Comparison of ENCODE assay signal across 32 mouse cellular contexts in genomic region chr6:81941718-81942117, GRCm38 (mm10).
"Had no signal": no experiment of that assay in that cellular context is flagged by ENCODE, and none has a peak within 500 bp of the region (broad histone marks: within the 10 kb centered on the region; RNA-seq: fewer than 3 reads in every experiment).

No protein-coding gene starts in this region.

- H3K4me3 ChIP-seq: limb, embryonic 10.5 days; limb, embryonic 12.5 days; limb, embryonic 13.5 days; limb, embryonic 15.5 days; liver, embryonic 12.5 days; liver, embryonic 13.5 days; liver, embryonic 15.5 days; lung, embryonic 15.5 days; megakaryocyte, embryonic 14.5 days; midbrain, embryonic 10.5 days; midbrain, embryonic 12.5 days; midbrain, embryonic 13.5 days; midbrain, embryonic 15.5 days; myocyte; neural tube, embryonic 12.5 days had no signal

- H3K4me2 ChIP-seq: limb, embryonic 12.5 days; limb, embryonic 13.5 days; limb, embryonic 15.5 days; liver, embryonic 11.5 days; liver, embryonic 12.5 days; liver, embryonic 13.5 days; liver, embryonic 15.5 days; lung, embryonic 14.5 days; lung, embryonic 15.5 days; midbrain, embryonic 11.5 days; midbrain, embryonic 12.5 days; midbrain, embryonic 13.5 days; midbrain, embryonic 15.5 days; neural tube, embryonic 12.5 days had no signal

- H3K4me1 ChIP-seq: limb, embryonic 10.5 days; limb, embryonic 12.5 days; limb, embryonic 13.5 days; limb, embryonic 15.5 days; liver, embryonic 12.5 days; liver, embryonic 13.5 days; liver, embryonic 15.5 days; lung, embryonic 15.5 days; midbrain, embryonic 10.5 days; midbrain, embryonic 12.5 days; midbrain, embryonic 13.5 days; midbrain, embryonic 15.5 days; neural tube, embryonic 12.5 days had no signal

- ATAC-seq: liver, embryonic 12.5 days; liver, postnatal 0 days; lung, postnatal 0 days; midbrain, embryonic 13.5 days; midbrain, embryonic 15.5 days; midbrain, embryonic 16.5 days had no signal

- DNase-seq: left cerebral cortex, postnatal 4 days; liver; liver, embryonic 13.5 days; liver, postnatal 0 days; lung, adult 18-20 months; lung, adult 2 months; lung, embryonic 14.5 days; lung, postnatal 10 days; lung, postnatal 14 days; lung, postnatal 36 days; lung, postnatal 4 days; midbrain, embryonic 14.5 days had no signal

- H3K9ac ChIP-seq: limb, embryonic 12.5 days; limb, embryonic 13.5 days; limb, embryonic 15.5 days; liver, embryonic 12.5 days; liver, embryonic 13.5 days; liver, embryonic 14.5 days; liver, embryonic 15.5 days; liver, postnatal 0 days; lung, embryonic 14.5 days; lung, embryonic 15.5 days; midbrain, embryonic 12.5 days; midbrain, embryonic 13.5 days; midbrain, embryonic 15.5 days; neural tube, embryonic 12.5 days had no signal

- H3K27me3 ChIP-seq: limb, embryonic 12.5 days; limb, embryonic 13.5 days; limb, embryonic 15.5 days; liver, embryonic 12.5 days; liver, embryonic 13.5 days; liver, embryonic 15.5 days; lung, embryonic 15.5 days; megakaryocyte, embryonic 14.5 days; midbrain, embryonic 12.5 days; midbrain, embryonic 13.5 days; midbrain, embryonic 15.5 days; neural tube, embryonic 12.5 days had no signal

- H3K9me3 ChIP-seq: limb, embryonic 10.5 days; limb, embryonic 12.5 days; limb, embryonic 13.5 days; limb, embryonic 15.5 days; liver, embryonic 12.5 days; liver, embryonic 13.5 days; liver, embryonic 15.5 days; lung, embryonic 15.5 days; megakaryocyte, embryonic 14.5 days; midbrain, embryonic 10.5 days; midbrain, embryonic 12.5 days; midbrain, embryonic 13.5 days; midbrain, embryonic 15.5 days; neural tube, embryonic 12.5 days had no signal

- H3K27ac ChIP-seq: limb, embryonic 10.5 days; limb, embryonic 12.5 days; limb, embryonic 13.5 days; limb, embryonic 15.5 days; liver, embryonic 12.5 days; liver, embryonic 13.5 days; liver, embryonic 14.5 days; liver, embryonic 15.5 days; lung, embryonic 15.5 days; macrophage; midbrain, embryonic 10.5 days; midbrain, embryonic 12.5 days; midbrain, embryonic 13.5 days; midbrain, embryonic 15.5 days; neural tube, embryonic 12.5 days had no signal
